Mouse (Mus musculus) MN1 (cell line): ENCODE data around the gene Parp3.

Experiments used
- DNase-seq: peaks from one replicate; pipeline ENCODE4 v3.0.0-alpha.2; 2016; ENCODE audit warnings: low spot score

Parp3 gene

GRCm38 (mm10) chr9:106421033-106421864 is 55.5 kb downstream of the Parp3 start:
- no peak for DNase-seq

DNA sequence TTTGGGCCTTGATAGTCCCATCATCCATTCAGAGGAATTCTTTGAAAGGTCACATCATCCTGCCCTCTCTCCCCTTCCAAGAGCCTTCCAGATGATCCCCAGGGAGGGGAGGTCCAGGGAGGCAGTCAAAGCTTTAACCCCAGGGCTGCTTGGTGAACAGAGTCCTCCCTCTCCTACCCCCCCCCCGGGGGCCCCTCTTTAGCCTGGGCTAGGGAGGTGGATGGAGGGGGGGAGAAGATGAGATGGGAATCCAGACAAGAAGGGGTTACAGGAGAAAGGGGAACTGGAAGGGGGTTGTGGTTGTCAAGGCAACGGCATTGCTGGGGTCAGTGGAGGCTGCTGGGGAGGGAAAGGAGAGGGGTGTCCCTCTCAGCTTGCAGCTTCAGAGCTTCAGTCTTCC is 56.1 kb downstream of the Parp3 start:
- no peak for DNase-seq
